Mouse (Mus musculus) kidney, postnatal 0 days (tissue): ENCODE data around the gene Card11. TPM values are rescaled to one million over a fixed set of nuclear protein-coding genes. Genes with fewer than 3 reads are reported as not detected.

Source experiments
- ATAC-seq: fragments of 200-750 bp; cut with Nextera tagmentation; replicated peaks from 2 replicates; pipeline ENCODE4 v1.8.0; 2017; ENCODE audit warnings: low read depth, moderate number of reproducible peaks, moderate TSS enrichment, moderate library complexity; ENCODE audit not compliant: low FRiP score
- DNase-seq: peaks from one replicate; pipeline ENCODE4 v3.0.0-alpha.2; 2016; ENCODE audit warnings: low spot score
- H3K27ac ChIP-seq: fragments of 300-500 bp; sonication (generic); 2 replicates; pipeline ENCODE4 v1.5.1; 2014; ENCODE audit warnings: mild to moderate bottlenecking
- H3K27me3 ChIP-seq: fragments of 300-500 bp; sonication (generic); 2 replicates; pipeline ENCODE4 v1.6.1; 2014; ENCODE audit warnings: low read length, mixed read lengths; ENCODE audit not compliant: insufficient read depth
- H3K36me3 ChIP-seq: fragments of 300-500 bp; sonication (generic); 2 replicates; pipeline ENCODE4 v1.6.1; 2014; ENCODE audit warnings: low read length, mixed read lengths; ENCODE audit not compliant: insufficient read depth
- H3K4me1 ChIP-seq: fragments of 300-500 bp; sonication (generic); replicated peaks from 2 replicates; pipeline ENCODE4 v1.6.1; 2014; ENCODE audit warnings: antibody characterized with exemption, low read length, mixed read lengths; ENCODE audit not compliant: insufficient read depth
- H3K4me2 ChIP-seq: fragments of 300-500 bp; sonication (generic); 2 replicates; pipeline ENCODE4 v1.6.1; 2014; ENCODE audit warnings: mild to moderate bottlenecking, low read length, moderate library complexity, mixed read lengths
- H3K4me3 ChIP-seq: fragments of 300-500 bp; sonication (generic); replicated peaks from 2 replicates; pipeline ENCODE4 v1.5.1; 2014; ENCODE audit warnings: low read depth, low read length
- H3K9ac ChIP-seq: fragments of 300-500 bp; sonication (generic); 2 replicates; pipeline ENCODE4 v1.6.1; 2014; ENCODE audit warnings: low read depth, low read length
- H3K9me3 ChIP-seq: fragments of 300-500 bp; sonication (generic); replicated peaks from 2 replicates; pipeline ENCODE4 v1.6.1; 2016; ENCODE audit warnings: low read length, inconsistent platforms, mixed read lengths
- CTCF ChIP-seq: IDR thresholded peaks from 2 replicates; pipeline ENCODE4 v1.5.1; 2016; ENCODE audit warnings: antibody characterized with exemption, low read depth, mild to moderate bottlenecking, moderate library complexity
- WGBS: fragments of 180-500 bp; shearing (Covaris S2); extraction: QIAGEN DNeasy Blood & Tissue Kit; methylation state at CpG from one replicate; pipeline ENCODE4 v1.1.7; 2014; 5-methylcytosine and 5-hydroxymethylcytosine counted together
- polyA plus RNA-seq: library from polyadenylated mRNA; unstranded; fragments of >200 nt; fragmentation: Nextera tagmentation; extraction: Ambion mirVana; gene quantifications from 2 replicates; pipeline ENCODE4 v1.2.1, GENCODE M21; 2015

The Card11 gene
- polyA plus RNA-seq, 1 experiment from 2014 or later = 0.16 TPM

DNA sequence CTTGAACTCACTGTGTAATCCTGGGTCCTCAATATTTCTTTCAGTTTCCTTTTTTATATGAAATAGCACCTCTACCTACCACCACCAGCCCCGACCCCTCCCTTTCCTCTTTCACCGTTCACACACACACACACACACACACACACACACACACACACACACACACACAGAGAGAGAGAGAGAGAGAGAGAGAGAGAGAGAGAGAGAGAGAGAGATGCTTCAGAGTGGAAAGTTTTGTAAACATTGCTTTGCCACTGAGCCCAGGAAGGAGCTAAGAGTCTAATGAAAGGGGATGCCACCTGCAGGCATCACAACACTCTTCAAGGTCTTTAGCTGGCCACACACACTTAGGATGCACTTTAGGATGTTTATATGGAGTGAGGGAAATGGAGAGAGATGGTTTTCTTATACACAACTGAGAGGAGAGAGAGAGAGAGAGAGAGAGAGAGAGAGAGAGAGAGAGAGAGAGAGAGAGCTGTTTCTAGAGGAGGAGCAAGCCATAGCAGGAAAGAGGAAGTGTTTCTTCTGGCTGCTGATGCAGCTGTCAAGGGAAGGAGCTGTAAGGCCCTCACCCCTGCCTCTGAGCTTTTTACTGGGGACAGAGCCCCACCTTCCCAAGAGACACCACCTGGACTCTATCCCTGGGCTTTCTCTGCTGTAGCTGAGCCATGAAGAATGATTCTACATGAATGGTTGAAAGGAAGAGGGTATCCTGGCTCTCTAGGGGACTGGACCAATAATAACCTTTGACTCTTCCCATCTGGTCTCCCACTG, 17.7 kb upstream of the Card11 start:
- Histone ChIP-seq H3K36me3 (no peaks in the 10 kb centered on the region), H3K27me3 (no peaks in the 10 kb centered on the region), H3K9ac (no peak overlapping the region), H3K4me3 (no peak overlapping the region), H3K4me2 (no peak overlapping the region), H3K4me1 (no peaks in the 10 kb centered on the region), H3K9me3 (no peaks in the 10 kb centered on the region), H3K27ac (no peak overlapping the region)
- DNase-seq (no peak), ATAC-seq (no peak)
- 46% methylated on average over 2 of the region's 2 CpGs for WGBS
- TF ChIP-seq CTCF = no peak

DNA sequence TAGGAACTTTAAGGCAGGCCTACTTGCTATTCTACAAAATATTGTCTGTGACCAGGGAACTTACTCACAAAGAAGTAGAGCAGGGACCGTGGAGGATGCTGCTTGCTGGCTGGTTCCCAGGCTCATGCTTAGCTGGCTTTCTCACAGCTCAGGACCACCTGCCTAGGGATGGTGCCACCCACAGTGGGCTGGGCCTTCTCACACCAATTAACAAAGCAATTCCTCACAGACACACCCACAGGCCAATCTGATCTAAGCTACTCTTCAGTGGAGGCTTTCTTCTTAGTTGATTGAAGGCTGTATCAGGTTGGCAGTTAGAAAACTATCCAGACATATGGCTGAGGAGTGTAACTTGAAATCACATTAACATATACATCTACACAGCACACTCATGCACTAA, 15.7 kb upstream of the Card11 start:
- no peak overlapping the region for H3K4me3 ChIP-seq
- H3K4me1 ChIP-seq = no peaks in the 10 kb centered on the region
- H3K27me3 ChIP-seq = no peaks in the 10 kb centered on the region
- 56% methylated on average over 1 of the region's 1 CpGs for WGBS
- H3K36me3 ChIP-seq = no peaks in the 10 kb centered on the region
- no peak overlapping the region for H3K4me2 ChIP-seq
- H3K27ac ChIP-seq = no peak overlapping the region
- H3K9me3 ChIP-seq = no peaks in the 10 kb centered on the region
- no peak overlapping the region for H3K9ac ChIP-seq
- ATAC-seq = no peak
- TF ChIP-seq CTCF = no peak
- no peak for DNase-seq

DNA sequence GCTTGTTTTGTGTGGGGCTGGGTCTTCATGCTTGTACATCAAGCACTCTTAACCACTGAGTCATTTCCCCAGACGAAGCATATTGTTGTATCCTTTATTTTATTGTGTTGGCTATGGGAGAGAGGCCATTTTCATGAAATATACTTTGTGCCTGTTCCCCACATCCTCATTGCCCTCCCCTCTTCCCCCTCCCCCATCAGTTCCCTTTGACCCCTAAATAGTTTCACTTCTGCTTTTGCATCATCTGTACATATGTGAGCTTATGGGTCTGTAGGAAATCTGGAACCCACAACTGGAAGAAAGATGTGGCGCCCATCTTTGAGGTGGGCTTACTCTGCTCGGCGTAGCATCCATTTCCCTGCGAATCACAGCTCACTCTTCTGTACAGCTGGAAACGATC, 13.8 kb upstream of the Card11 start:
- no peak overlapping the region for H3K9ac ChIP-seq
- no peak overlapping the region for H3K27ac ChIP-seq
- no peak for DNase-seq
- no peaks in the 10 kb centered on the region for H3K36me3 ChIP-seq
- 93% methylated on average over 6 of the region's 6 CpGs for WGBS
- H3K4me1 ChIP-seq = no peaks in the 10 kb centered on the region
- ATAC-seq = no peak
- H3K4me2 ChIP-seq = no peak overlapping the region
- TF ChIP-seq CTCF = no peak
- no peaks in the 10 kb centered on the region for H3K9me3 ChIP-seq
- no peaks in the 10 kb centered on the region for H3K27me3 ChIP-seq
- H3K4me3 ChIP-seq = no peak overlapping the region

DNA sequence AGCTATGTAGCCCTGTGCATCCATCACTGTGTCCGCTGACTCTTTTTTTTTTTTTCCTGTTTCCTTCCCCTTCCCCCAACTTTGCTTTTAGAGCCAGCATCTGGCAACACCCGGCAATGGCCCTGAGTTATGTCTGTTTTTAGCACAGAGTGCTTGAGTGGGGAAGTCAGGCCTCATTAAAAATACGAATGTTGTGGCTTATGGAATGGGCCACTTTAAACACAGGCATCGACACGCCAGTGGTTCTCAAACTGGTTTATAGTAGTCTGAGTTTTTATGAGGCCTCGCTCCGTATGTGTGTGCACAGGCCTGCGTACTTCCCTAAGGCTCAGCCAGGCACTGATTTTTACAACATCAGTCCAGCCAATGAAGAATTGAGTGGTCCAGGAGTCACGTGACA, 13.1 kb upstream of the Card11 start:
- H3K27me3 ChIP-seq = no peaks in the 10 kb centered on the region
- no peak overlapping the region for H3K9ac ChIP-seq
- ATAC-seq (no peak; the same call in 1 of the 2 replicates), DNase-seq (peak; percentile 38)
- H3K27ac ChIP-seq = no peak overlapping the region
- 0 out of 2 replicates have a peak overlapping the region, but pooled peaks have one; percentile 6 for H3K4me2 ChIP-seq
- no peaks in the 10 kb centered on the region for H3K36me3 ChIP-seq
- no peak for TF ChIP-seq CTCF
- WGBS = 40% methylated on average over 9 of the region's 9 CpGs
- H3K9me3 ChIP-seq = no peaks in the 10 kb centered on the region
- H3K4me3 ChIP-seq = no peak overlapping the region
- H3K4me1 ChIP-seq = no peaks in the 10 kb centered on the region

DNA sequence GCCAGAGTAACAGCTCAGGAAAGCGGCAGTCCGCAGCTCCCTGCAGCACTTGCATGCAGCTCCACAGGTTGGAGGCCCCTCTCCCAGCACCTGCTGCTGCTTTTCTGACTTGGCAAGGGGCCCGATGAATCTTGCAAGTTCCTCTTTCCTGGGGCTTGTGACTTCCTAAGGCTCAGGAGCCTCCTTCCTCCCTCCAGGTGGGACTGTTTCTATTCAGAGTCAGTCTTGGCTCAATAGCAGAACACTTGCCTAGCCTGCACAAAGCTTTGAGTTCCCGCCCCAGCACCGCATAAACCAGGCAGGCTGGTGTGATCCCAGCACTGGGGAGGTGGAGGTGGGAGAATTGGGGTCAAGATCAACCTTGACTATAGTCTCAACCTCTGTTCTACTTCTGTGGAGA, 5.1 kb upstream of the Card11 start:
- WGBS = 79% methylated on average over 5 of the region's 5 CpGs

DNA sequence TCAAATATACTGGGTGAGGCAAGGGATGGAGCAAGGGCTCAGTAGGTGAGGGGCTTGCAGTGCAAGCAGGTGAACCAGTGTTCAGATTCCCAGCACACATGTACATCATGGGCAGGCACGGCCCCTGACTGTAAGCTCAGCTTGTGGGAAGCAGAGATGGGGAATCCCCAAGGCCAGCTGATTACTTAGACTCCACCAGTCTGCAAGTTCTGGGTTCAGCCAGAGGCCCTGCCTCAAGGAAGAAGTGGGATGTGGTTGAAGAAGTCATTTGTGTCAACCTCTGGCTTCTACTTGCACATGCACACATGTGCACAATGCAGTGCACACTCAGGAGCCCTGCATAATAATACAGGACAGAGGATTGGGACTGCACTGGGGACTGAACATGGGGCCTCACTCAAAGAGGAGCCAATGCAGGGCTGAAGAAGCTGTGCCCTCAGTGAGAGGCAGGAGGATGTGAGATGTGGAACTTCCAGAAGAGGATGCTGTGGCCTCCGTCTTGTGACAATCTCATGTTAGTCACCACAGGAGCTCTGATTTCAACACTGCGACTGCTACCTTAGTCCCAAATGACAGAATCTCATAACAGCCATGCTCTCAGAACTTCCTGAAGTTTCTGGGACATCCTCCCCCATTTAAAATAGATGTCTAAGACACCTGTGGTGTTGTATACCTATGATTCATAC, 3.8 kb upstream of the Card11 start:
- DNase-seq (no peak), ATAC-seq (no peak)
- H3K9ac ChIP-seq = no peak overlapping the region
- no peaks in the 10 kb centered on the region for H3K9me3 ChIP-seq
- no peak for TF ChIP-seq CTCF
- 88% methylated on average over 3 of the region's 3 CpGs for WGBS
- no peaks in the 10 kb centered on the region for H3K4me1 ChIP-seq
- H3K27me3 ChIP-seq = no peaks in the 10 kb centered on the region
- H3K36me3 ChIP-seq = no peaks in the 10 kb centered on the region
- no peak overlapping the region for H3K27ac ChIP-seq
- no peak overlapping the region for H3K4me3 ChIP-seq
- no peak overlapping the region for H3K4me2 ChIP-seq

More for the DNA sequence above, 5.1 kb upstream of the Card11 start:
- Histone ChIP-seq H3K4me3 (no peak overlapping the region), H3K4me2 (no peak overlapping the region), H3K4me1 (no peaks in the 10 kb centered on the region), H3K9ac (no peak overlapping the region), H3K27me3 (no peaks in the 10 kb centered on the region), H3K27ac (no peak overlapping the region), H3K9me3 (no peaks in the 10 kb centered on the region), H3K36me3 (no peaks in the 10 kb centered on the region)
- ATAC-seq (no peak), DNase-seq (no peak)
- no peak for TF ChIP-seq CTCF
